ENCODE assay signal across 8 mouse cellular contexts in genomic region chr6:100438511-100438991, GRCm38 (mm10).
A peak's percentile ranks its signal among the peaks of the same experiment; 100 is the strongest.
DNase-seq lines count a peak whose midpoint lies in the region; ATAC-seq lines count a peak whose summit lies in the region.

No protein-coding gene starts in this region.

- no peak overlapping the region for H3K27ac ChIP-seq in embryonic facial prominence, embryonic 13.5 days
- H3K27ac ChIP-seq in liver, embryonic 12.5 days = no peak overlapping the region

- 0 out of 2 replicates have a peak overlapping the region, but pooled peaks have one; percentile 41 for H3K9ac ChIP-seq in embryonic facial prominence, embryonic 13.5 days
- no peak overlapping the region for H3K9ac ChIP-seq in liver, embryonic 12.5 days

- 0% methylated on average over 12 of the region's 13 CpGs for WGBS in embryonic facial prominence, embryonic 13.5 days
- WGBS in liver, embryonic 12.5 days (ENCODE audit: insufficient replicate concordance) = 2% methylated on average over 13 of the region's 13 CpGs

- peak; percentile 16 for DNase-seq in urinary bladder, postnatal 14 days (ENCODE audit: low spot score)
- DNase-seq in urinary bladder, adult 2 months (ENCODE audit: low spot score) = no peak
- peak; percentile 49 for DNase-seq in kidney, postnatal 10 days
- peak; percentile 84 for DNase-seq in naive thymus-derived CD4-positive, alpha-beta T cell, adult 2 months (ENCODE audit: low read depth)
- peak; percentile 66 to 71 for DNase-seq in thymus, postnatal 10 days (ENCODE audit: low spot score in 2 of 2)
- no peak for DNase-seq in adipocyte (ENCODE audit: low spot score)

- no peaks in the 10 kb centered on the region for H3K36me3 ChIP-seq in embryonic facial prominence, embryonic 13.5 days
- no peaks in the 10 kb centered on the region for H3K36me3 ChIP-seq in liver, embryonic 12.5 days

- peak overlapping the region; percentile 60 for H3K4me2 ChIP-seq in embryonic facial prominence, embryonic 13.5 days
- H3K4me2 ChIP-seq in liver, embryonic 12.5 days = peak overlapping the region; percentile 44

- H3K9me3 ChIP-seq in embryonic facial prominence, embryonic 13.5 days = no peaks in the 10 kb centered on the region
- no peaks in the 10 kb centered on the region for H3K9me3 ChIP-seq in liver, embryonic 12.5 days (replicated peaks)

- ATAC-seq in embryonic facial prominence, embryonic 13.5 days (ENCODE audit: insufficient number of reproducible peaks, insufficient read depth, low FRiP score, low TSS enrichment, low read depth) = no peak
- ATAC-seq in liver, embryonic 12.5 days = no peak

- peaks cover 19% of the 10 kb centered on the region for H3K4me1 ChIP-seq in embryonic facial prominence, embryonic 13.5 days
- H3K4me1 ChIP-seq in liver, embryonic 12.5 days = peaks cover 13% of the 10 kb centered on the region

- peaks cover 52% of the 10 kb centered on the region for H3K27me3 ChIP-seq in embryonic facial prominence, embryonic 13.5 days
- H3K27me3 ChIP-seq in liver, embryonic 12.5 days (replicated peaks) = peaks cover 29% of the 10 kb centered on the region

- peak overlapping the region; percentile 30 for H3K4me3 ChIP-seq in embryonic facial prominence, embryonic 13.5 days
- peak overlapping the region; percentile 20; the same call in 1 of the 2 replicates for H3K4me3 ChIP-seq in liver, embryonic 12.5 days

Comparison
In these comparisons a context has a peak if more than half of its experiments do, and no peak if none do; other contexts are left out.
1. DNase-seq: peak in urinary bladder, postnatal 14 days (single experiment), kidney, postnatal 10 days (single experiment), naive thymus-derived CD4-positive, alpha-beta T cell, adult 2 months (single experiment) and thymus, postnatal 10 days (2 of 2); none in urinary bladder, adult 2 months (single experiment) and adipocyte (single experiment).